Mouse (Mus musculus) lung, adult 2 months (tissue): ENCODE data around the gene Dnah12.

Experiments used
- CTCF ChIP-seq: fragments of 200-500 bp; IDR thresholded peaks from 2 replicates; pipeline ENCODE4 v1.5.1; 2011; ENCODE audit warnings: mild to moderate bottlenecking, low read length, control low read depth; ENCODE audit not compliant: insufficient read depth
- POLR2A ChIP-seq: fragments of 200-500 bp; IDR thresholded peaks from 2 replicates; pipeline ENCODE4 v1.6.1; 2011; ENCODE audit warnings: low read depth, mild to moderate bottlenecking, control low read depth, low read length, borderline replicate concordance; ENCODE audit errors: extremely low read depth

DNA sequence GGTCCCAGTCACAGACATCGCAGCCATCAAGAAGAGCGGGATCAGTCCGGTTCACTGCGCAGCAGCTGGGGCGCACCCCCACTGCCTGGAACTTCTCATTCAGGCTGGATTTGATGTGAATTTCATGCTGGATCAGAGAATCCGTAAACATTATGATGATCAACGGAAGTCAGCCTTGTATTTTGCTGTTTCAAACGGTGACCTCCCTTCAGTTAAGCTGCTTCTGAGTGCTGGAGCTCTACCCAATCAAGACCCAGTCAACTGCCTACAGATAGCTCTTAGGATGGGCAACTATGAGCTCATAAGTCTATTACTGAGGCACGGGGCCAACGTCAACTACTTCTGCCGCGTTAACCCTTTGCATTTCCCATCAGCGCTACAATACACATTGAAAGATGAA lies 218.8 kb downstream of the Dnah12 start:
- TF ChIP-seq CTCF = no peak
- no peak for TF ChIP-seq POLR2A
